Mouse (Mus musculus): ENCODE data around the gene Ypel1.

- TF ChIP-seq CTCF (IDR thresholded peaks at IDR 0.05) (no peak), EP300 (IDR thresholded peaks at IDR 0.05) (no peak)
Measured at GRCm38 (mm10) chr16:17132906-17133200, 63.4 kb downstream of the Ypel1 start.

Measured in lung, postnatal 0 days (tissue).